Mouse (Mus musculus): ENCODE measurements around the gene Gm7697.
"Not testable (repeated sequence)": the region's sequence is repeated elsewhere in the genome, so short reads cannot be mapped to it uniquely, and the experiment has no call there.

DNA sequence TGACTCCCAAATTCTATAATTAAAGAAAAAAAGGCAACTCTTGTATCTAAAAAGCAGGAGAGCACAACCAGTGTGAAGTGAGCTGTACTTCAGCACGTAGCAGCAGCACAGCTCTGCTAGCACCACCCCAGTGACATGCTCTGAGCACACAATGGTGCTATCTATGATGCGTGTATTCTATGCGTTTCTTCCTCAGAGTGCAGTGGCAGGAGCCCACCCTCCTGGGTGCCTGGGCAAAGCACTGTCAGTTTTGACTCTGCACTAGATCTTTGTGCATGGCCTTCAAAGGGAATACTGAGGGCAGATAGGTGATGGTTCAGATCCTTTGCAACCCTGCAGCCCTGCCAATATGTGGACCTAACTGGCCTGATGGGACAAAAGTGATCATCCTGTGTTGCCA, at the start of gene Gm7697:
- TF ChIP-seq TCF12 (IDR thresholded peaks at IDR 0.05; ENCODE audit: insufficient read depth, poor library complexity, severe bottlenecking); POLR2AphosphoS2 (IDR thresholded peaks at IDR 0.05; ENCODE audit: insufficient read length, low read depth): not testable (repeated sequence)

Measured in myocyte (in vitro differentiated cells).